Comparison of ENCODE assay signal across 8 mouse cellular contexts in genomic region chr11:18957805-18958770, GRCm38 (mm10).
DNase-seq lines count a peak whose midpoint lies in the region; ATAC-seq and TF ChIP-seq lines count a peak whose summit lies in the region.

No protein-coding gene starts in this region.

- ATAC-seq in intestine, embryonic 14.5 days (replicated peaks; ENCODE audit: low FRiP score, low TSS enrichment, low read depth) = peak; percentile 49
- ATAC-seq in lung, postnatal 0 days = peak; percentile 54

- no peaks in the 10 kb centered on the region for H3K27me3 ChIP-seq in kidney, adult 2 months (replicated peaks; ENCODE audit: control insufficient read depth, insufficient read depth, low read length)
- no peaks in the 10 kb centered on the region for H3K27me3 ChIP-seq in intestine, embryonic 14.5 days (replicated peaks; ENCODE audit: control insufficient read depth, insufficient read depth, low read length)
- H3K27me3 ChIP-seq in lung, postnatal 0 days (replicated peaks; ENCODE audit: insufficient read depth, low read length) = no peaks in the 10 kb centered on the region

- TF ChIP-seq EP300 in lung, postnatal 0 days (IDR thresholded peaks at IDR 0.05) = no peak

- no peaks in the 10 kb centered on the region for H3K36me3 ChIP-seq in kidney, adult 2 months (ENCODE audit: control insufficient read depth, insufficient read depth, low read length)
- H3K36me3 ChIP-seq in intestine, embryonic 14.5 days (ENCODE audit: control insufficient read depth, insufficient read depth, low read length) = peaks cover 30% of the 10 kb centered on the region
- H3K36me3 ChIP-seq in lung, postnatal 0 days (ENCODE audit: insufficient read depth, low read length) = no peaks in the 10 kb centered on the region

- H3K4me2 ChIP-seq in intestine, embryonic 14.5 days (ENCODE audit: low read length) = peak overlapping the region; percentile 28
- peak overlapping the region; percentile 35; the same call in 1 of the 2 replicates for H3K4me2 ChIP-seq in lung, postnatal 0 days (replicated peaks; ENCODE audit: low read depth, low read length)

- H3K4me3 ChIP-seq in kidney, adult 2 months (ENCODE audit: insufficient read depth, low read depth, low read length) = no peak overlapping the region
- H3K4me3 ChIP-seq in intestine, embryonic 14.5 days (ENCODE audit: low read depth, low read length) = no peak overlapping the region
- no peak overlapping the region for H3K4me3 ChIP-seq in lung, postnatal 0 days (ENCODE audit: low read depth, low read length)

- DNase-seq in kidney, adult 2 months = peak; percentile 59
- no peak for DNase-seq in kidney, adult 18-20 months
- DNase-seq in brain, adult 2 months (ENCODE audit: low read depth, low spot score) = peak; percentile 65
- peak; percentile 61 for DNase-seq in gonadal fat pad, adult 2 months (ENCODE audit: low read depth)
- DNase-seq in intestine, embryonic 14.5 days (ENCODE audit: low spot score) = no peak
- peak; percentile 79 for DNase-seq in lung, postnatal 0 days (ENCODE audit: low spot score)
- DNase-seq in testis, postnatal 14 days (ENCODE audit: low spot score) = peak; percentile 25
- no peak for DNase-seq in frontal cortex, postnatal 10 days (ENCODE audit: low spot score in 2 of 2)

- TF ChIP-seq POLR2A in kidney, adult 2 months (IDR thresholded peaks at IDR 0.05; ENCODE audit: low read depth, low read length) = no peak

- 34% methylated on average over 12 of the region's 12 CpGs for WGBS in kidney, adult 2 months
- WGBS in intestine, embryonic 14.5 days = 24% methylated on average over 12 of the region's 12 CpGs
- WGBS in lung, postnatal 0 days = 15% methylated on average over 12 of the region's 12 CpGs

- H3K9me3 ChIP-seq in intestine, embryonic 14.5 days (ENCODE audit: control insufficient read depth, low read length) = no peaks in the 10 kb centered on the region
- no peaks in the 10 kb centered on the region for H3K9me3 ChIP-seq in lung, postnatal 0 days (ENCODE audit: low read length)

- H3K27ac ChIP-seq in kidney, adult 2 months (ENCODE audit: insufficient read depth, low read depth, low read length) = no peak overlapping the region
- H3K27ac ChIP-seq in intestine, embryonic 14.5 days (ENCODE audit: low read depth) = peak overlapping the region; percentile 61; the same call in 1 of the 2 replicates
- H3K27ac ChIP-seq in lung, postnatal 0 days (ENCODE audit: low read length) = peak overlapping the region; percentile 47

- no peaks in the 10 kb centered on the region for H3K4me1 ChIP-seq in kidney, adult 2 months (ENCODE audit: control insufficient read depth, insufficient read depth, low read length)
- H3K4me1 ChIP-seq in intestine, embryonic 14.5 days (replicated peaks; ENCODE audit: control insufficient read depth, insufficient read depth, low read length) = peaks cover 50% of the 10 kb centered on the region
- peaks cover 14% of the 10 kb centered on the region for H3K4me1 ChIP-seq in lung, postnatal 0 days (ENCODE audit: insufficient read depth, low read depth, low read length)

- no peak for TF ChIP-seq CTCF in kidney, adult 2 months (conservative IDR thresholded peaks at IDR 0.05; ENCODE audit: insufficient read depth, insufficient read length, low read depth, low read length)
- no peak for TF ChIP-seq CTCF in lung, postnatal 0 days (IDR thresholded peaks at IDR 0.05)

- H3K9ac ChIP-seq in intestine, embryonic 14.5 days (ENCODE audit: low read length) = no peak overlapping the region
- H3K9ac ChIP-seq in lung, postnatal 0 days (replicated peaks; ENCODE audit: low read depth) = no peak overlapping the region

Comparison
In these comparisons a context has a peak if more than half of its experiments do, and no peak if none do; other contexts are left out.
1. DNase-seq: peak in kidney, adult 2 months (single experiment), brain, adult 2 months (single experiment), gonadal fat pad, adult 2 months (single experiment), lung, postnatal 0 days (single experiment) and testis, postnatal 14 days (single experiment); none in kidney, adult 18-20 months (single experiment), intestine, embryonic 14.5 days (single experiment) and frontal cortex, postnatal 10 days (0 of 2).